Mouse (Mus musculus) liver, adult 2 months (tissue): Measurements from ENCODE around the gene Myh3.

Experiments
- CTCF ChIP-seq: fragments of 200-500 bp; IDR thresholded peaks from 2 replicates; pipeline ENCODE4 v1.5.1; 2011; ENCODE audit warnings: low read depth, low read length, control low read depth
- POLR2A ChIP-seq: fragments of 200-500 bp; IDR thresholded peaks from 2 replicates; pipeline ENCODE4 v1.6.1; 2011; ENCODE audit warnings: low read length, control low read depth; ENCODE audit not compliant: insufficient read depth; ENCODE audit errors: extremely low read depth

DNA sequence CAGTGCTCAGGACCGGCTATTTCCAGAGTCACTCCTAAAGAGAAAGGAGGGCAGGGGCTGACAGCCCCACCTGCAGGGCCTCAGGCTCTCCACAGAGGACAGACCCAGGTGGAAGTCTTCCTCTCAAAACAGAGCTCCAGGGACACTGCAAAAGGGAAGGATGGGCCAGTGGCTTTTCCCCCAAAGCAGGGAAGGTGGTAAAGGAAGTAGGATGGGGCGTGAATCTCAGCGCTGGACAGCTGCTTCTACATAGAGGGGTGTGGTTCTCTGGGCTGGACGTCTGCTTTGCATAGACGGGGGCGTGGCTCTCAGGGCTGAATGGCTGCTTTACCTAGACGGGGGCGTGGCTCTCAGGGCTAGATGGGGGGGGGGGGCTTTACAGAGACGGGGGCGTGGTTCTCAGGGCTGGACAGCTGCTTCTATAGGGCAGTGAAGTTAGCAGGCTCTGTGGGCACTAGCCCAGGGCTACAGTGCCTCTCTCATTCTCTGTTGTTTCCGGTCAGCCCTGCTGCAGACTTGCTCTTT is 3.1 kb downstream of the Myh3 start:
- TF ChIP-seq CTCF = no peak
- no peak for TF ChIP-seq POLR2A
